Mouse (Mus musculus) embryonic stem cell, embryonic (primary cell): ENCODE results near the gene Ubl7.

Experiments used
- CTCF ChIA-PET, 4 experiments: fragments of 300-600 bp in 2 of 4; fragments of 350-600 bp in 2 of 4; sonication (Branson Sonifier 250); formaldehyde crosslinking; loops; one replicate each; lab custom pipeline; 2022; ENCODE audit warnings: inconsistent platforms in 2 of 4; lab: Charles Lee
- POLR2A ChIA-PET, 4 experiments: fragments of 300-600 bp in 2 of 4; fragments of 350-600 bp in 2 of 4; sonication (Branson Sonifier 250); formaldehyde crosslinking; loops; one replicate each; lab custom pipeline; 2022; ENCODE audit warnings: antibody characterized with exemption in 4 of 4, inconsistent platforms in 1 of 4; lab: Charles Lee

Ubl7 gene

DNA sequence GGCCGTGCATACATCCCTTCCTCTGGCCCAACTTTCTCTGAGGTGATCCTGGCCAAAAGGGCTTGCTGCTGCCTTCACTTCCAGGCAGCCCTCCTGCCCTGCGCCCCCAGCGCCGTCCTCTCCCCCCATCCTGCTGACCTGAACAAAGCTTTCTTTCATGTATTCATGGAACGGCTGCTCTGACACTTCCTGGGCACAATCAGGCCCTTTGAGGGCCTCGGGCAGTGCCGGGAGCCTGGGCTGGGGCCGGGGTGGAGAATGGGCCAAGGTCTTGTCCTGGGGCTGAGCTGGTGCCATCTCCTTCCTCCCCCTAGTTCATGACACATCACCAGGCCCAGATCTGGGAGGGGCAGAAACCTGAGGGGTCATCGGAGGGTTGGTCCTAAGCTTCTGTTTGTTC, 39.7 kb downstream of the Ubl7 start:
- CTCF ChIA-PET: interaction anchor here in 3 of 4 experiments (0.5 to 1.1 kb wide), 4 partner anchors 40 to 114 kb away, joined by 3 read pairs; partner anchors contain the start of gene Arid3b (in 1 of the 3)
- POLR2A ChIA-PET: interaction anchor here in 3 of 4 experiments (0.6 to 1.8 kb wide), 9 partner anchors 9 to 40 kb away, joined by 3 to 7 read pairs (median 4); partner anchors contain the start of genes Sema7a (in 1 of the 3) and Ubl7 (in 1 of the 3)

DNA sequence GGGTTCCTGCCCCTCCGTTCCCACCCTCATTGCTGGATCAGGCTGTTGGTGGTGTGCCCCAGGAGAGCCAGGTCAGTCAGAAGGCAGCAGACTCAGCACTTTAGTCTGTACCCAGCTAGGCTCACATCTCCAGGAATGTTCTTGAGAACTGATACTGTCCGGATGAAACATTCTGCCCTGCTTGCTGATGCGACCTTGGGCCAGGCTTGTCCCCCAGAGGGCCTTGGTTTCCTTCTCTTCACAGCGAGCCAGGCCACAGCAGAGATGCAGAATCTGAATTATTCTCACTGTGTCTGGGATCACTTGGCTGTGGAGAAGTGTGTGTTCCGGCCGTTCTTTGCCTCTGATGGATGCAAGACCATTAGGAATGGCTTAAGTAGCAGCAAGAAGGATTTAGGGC, 41.2 kb downstream of the Ubl7 start:
- POLR2A ChIA-PET: interaction anchor here in 3 of 4 experiments (0.6 to 1.9 kb wide), 8 partner anchors 10 to 757 kb away, joined by 3 to 6 read pairs (median 3); partner anchors contain the start of gene Ubl7 (in 1 of the 3)
- CTCF ChIA-PET: interaction anchor here in 2 of 4 experiments (0.6 to 1.0 kb wide), 3 partner anchors 16 to 323 kb away, joined by 3 to 4 read pairs (median 3); no protein-coding TSS in a partner anchor

DNA sequence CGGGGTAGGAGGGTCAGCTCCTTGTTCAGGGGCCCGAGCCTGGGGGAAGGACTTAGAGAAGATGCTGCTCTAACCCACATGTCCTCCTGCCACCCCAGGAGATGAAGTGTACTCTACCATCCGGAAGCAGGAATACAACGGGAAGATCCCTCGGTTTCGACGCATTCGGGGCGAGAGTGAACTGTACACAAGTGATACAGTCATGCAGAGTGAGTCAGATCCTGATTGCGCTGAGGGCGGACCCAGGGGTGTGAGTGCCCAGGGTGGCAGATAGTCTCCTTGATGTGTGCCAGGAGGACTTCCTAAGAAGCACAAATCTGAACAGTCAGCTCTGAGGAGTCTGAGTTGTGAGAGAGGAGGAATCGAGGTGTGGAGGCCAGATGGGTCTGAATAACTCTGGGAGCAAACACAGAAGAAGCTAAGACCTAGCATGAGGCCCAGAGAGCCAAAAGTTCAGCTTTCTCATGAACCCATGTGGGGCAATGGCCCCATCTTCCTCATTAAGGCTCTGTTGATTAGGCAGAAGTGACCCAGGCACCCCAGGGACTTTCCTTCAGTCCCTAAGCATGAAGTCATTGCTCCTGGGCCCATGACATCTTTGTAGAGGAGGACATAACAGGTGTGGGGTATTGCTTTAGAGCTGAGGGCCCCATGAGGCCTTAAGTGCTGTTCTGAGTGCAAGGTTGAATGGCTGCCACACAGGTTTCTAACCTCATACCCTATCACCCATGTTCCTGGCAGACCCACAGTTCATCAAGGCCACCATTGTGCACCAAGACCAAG, 44.4 kb downstream of the Ubl7 start:
- CTCF ChIA-PET: interaction anchor here in 1 of 4 experiments (1.0 to 1.2 kb wide), 2 partner anchors 11 to 15 kb away, joined by 3 to 4 read pairs; partner anchors contain the start of gene Sema7a
- POLR2A ChIA-PET: interaction anchor here in 2 of 4 experiments (0.7 to 1.4 kb wide), 2 partner anchors 49 to 143 kb away, joined by 3 read pairs; no protein-coding TSS in a partner anchor

DNA sequence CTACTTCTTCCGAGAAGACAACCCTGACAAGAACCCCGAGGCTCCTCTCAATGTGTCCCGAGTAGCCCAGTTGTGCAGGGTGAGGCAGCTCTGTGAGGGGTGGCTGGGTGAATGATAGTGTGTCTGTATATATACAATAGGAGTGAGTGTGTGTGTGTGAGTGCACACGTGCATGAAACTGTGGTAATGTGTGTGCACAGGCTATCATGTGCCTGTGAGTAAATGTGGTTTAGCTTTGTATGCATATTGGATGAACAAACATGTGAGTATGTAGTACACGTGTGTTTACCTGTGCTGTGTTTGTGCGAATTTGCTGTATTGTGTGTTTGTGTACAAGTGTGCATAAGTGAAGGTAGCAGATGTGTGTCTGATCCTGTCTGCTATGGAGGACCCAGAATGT, 45.0 kb downstream of the Ubl7 start:
- ChIA-PET POLR2A (no interaction called here), CTCF (interaction anchor here in 1 of 4 experiments (1.0 to 1.2 kb wide), 2 partner anchors 11 to 16 kb away, joined by 3 to 4 read pairs; partner anchors contain the start of gene Sema7a)

DNA sequence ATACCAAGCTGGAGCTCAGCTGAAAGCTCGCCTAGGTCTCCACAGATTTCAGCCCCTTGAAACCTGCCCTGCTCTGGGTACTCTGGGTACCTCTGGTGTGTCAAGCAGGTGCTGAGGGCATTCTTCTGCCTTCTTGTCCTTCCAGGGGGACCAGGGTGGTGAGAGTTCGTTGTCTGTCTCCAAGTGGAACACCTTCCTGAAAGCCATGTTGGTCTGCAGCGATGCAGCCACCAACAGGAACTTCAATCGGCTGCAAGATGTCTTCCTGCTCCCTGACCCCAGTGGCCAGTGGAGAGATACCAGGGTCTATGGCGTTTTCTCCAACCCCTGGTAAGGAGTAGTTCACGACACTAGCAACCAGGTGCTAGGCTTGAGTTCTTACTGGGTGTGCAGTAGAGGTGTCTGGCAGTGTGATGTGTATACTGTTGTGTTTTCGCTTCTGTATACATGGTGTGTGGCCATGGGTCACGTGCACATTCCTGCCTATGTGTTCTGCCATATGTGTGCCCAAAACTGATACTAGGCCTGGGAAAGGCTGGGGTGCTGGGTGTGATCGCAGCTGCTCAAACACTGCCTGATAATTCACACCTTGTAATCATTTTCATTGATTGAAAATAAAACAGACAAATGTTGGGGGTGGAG, 45.5 kb downstream of the Ubl7 start:
- POLR2A ChIA-PET: interaction anchor here in 1 of 4 experiments (1.0 kb wide), 2 partner anchors 9 to 45 kb away, joined by 3 read pairs; partner anchors contain the start of gene Ubl7
- CTCF ChIA-PET: interaction anchor here in 1 of 4 experiments (0.6 to 1.2 kb wide), 3 partner anchors 12 to 72 kb away, joined by 3 to 4 read pairs (median 3); partner anchors contain the start of gene Sema7a

- ChIA-PET POLR2A (interaction anchor here in 2 of 4 experiments (0.6 to 1.0 kb wide), 3 partner anchors 9 to 176 kb away, joined by 3 to 4 read pairs (median 3); partner anchors contain the start of gene Ubl7 (in 1 of the 2)), CTCF (interaction anchor here in 1 of 4 experiments (0.6 to 1.2 kb wide), 2 partner anchors 17 to 73 kb away, joined by 3 read pairs; partner anchors contain the start of gene Sema7a)
These were observed 46.1 kb downstream of the Ubl7 start for GRCm38 (mm10) chr9:57956838-57957236.

DNA sequence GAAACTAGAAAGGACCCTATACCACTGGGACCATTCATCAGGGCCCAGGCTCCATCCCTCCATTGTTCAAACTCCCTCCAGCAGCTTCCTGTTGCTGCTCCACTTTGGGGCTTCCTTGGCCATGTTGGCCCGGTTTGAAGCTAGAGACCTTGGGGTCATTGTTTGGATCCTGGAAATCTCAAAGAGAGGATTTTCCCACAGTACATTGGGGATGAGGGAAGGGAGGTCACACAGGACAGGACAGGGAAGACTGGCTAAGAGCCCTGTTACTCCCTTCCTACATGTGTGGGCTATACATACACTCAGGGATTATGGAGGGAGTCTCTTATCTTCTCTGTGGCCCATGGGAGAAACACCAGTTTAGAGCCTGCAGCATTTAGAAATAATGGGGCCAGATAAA, 47.8 kb downstream of the Ubl7 start:
- POLR2A ChIA-PET: interaction anchor here in 1 of 4 experiments (1.1 kb wide), 1 partner anchor 71 kb away, joined by 5 read pairs; no protein-coding TSS in a partner anchor
- CTCF ChIA-PET: interaction anchor here in 1 of 4 experiments (1.9 kb wide), 1 partner anchor 23 kb away, joined by 6 read pairs; no protein-coding TSS in a partner anchor

- ChIA-PET CTCF (interaction anchor here in 2 of 4 experiments (0.9 to 1.9 kb wide), 2 partner anchors 23 to 24 kb away, joined by 3 to 6 read pairs; no protein-coding TSS in a partner anchor), POLR2A (interaction anchor here in 2 of 4 experiments (0.9 to 4.3 kb wide), 4 partner anchors 10 to 70 kb away, joined by 3 to 15 read pairs (median 4); no protein-coding TSS in a partner anchor)
These were observed 48.6 kb downstream of the Ubl7 start for GRCm38 (mm10) chr9:57959399-57959798.

DNA sequence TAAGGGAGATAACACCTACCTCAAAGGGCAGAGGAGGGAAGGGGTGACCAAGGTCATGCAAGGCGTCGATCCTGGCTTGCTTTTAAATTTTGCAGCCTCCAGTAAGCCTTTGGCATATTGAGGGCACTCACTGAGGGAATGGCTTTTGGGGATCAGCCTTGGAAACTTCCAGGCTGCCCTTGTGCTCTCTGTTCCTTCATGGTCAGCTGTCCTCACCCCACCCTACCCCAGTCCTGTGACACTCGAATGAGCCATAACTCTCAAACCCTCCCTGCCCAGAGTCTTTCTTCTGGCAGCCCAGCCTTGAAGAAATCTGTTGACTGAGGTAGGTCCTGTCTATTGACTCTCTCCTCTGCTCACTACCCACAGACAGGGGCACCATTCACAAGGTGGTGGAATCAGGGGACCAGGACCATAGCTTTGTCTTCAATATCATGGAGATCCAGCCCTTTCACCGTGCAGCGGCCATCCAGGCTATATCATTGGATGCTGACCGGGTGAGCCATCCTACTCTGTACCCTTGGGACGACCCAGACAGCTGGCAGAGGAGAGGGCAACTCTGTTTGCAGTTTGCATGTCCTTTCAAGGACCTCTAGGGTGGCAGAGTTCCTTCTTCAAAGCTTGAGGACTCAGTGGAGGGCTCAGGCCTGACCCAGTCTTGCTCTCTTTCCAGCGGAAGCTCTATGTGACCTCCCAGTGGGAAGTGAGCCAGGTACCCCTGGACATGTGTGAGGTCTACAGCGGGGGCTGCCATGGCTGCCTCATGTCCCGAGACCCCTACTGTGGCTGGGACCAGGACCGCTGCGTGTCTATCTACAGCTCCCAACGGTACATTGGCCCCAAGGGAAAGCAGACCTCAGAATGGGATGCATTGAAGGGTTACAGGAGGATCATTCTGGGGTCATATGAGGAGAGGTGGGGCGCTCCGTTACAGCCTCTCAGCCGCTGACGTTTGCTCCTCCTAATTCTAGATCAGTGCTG, 49.4 kb downstream of the Ubl7 start:
- ChIA-PET POLR2A (interaction anchor here in 3 of 4 experiments (0.9 to 4.3 kb wide), 8 partner anchors 10 to 234 kb away, joined by 3 to 15 read pairs (median 6); partner anchors contain the start of genes Sema7a (in 1 of the 3) and Ubl7 (in 1 of the 3)), CTCF (interaction anchor here in 3 of 4 experiments (0.8 to 3.0 kb wide), 8 partner anchors 11 to 331 kb away, joined by 3 to 6 read pairs (median 4); no protein-coding TSS in a partner anchor)

GRCm38 (mm10) chr9:57961226-57961625, 50.4 kb downstream of the Ubl7 start:
- POLR2A ChIA-PET: interaction anchor here in 3 of 4 experiments (0.5 to 4.3 kb wide), 16 partner anchors 9 to 458 kb away, joined by 3 to 15 read pairs (median 4); partner anchors contain the start of genes Sema7a (in 2 of the 3), Clk3 (in 1 of the 3), Rpp25 (in 1 of the 3) and Ubl7 (in 1 of the 3)
- CTCF ChIA-PET: interaction anchor here (0.5 to 3.0 kb wide), 12 partner anchors 10 to 335 kb away, joined by 3 to 10 read pairs (median 4); partner anchors contain the start of genes Islr (in 1 of the 4) and Islr2 (in 1 of the 4)

DNA sequence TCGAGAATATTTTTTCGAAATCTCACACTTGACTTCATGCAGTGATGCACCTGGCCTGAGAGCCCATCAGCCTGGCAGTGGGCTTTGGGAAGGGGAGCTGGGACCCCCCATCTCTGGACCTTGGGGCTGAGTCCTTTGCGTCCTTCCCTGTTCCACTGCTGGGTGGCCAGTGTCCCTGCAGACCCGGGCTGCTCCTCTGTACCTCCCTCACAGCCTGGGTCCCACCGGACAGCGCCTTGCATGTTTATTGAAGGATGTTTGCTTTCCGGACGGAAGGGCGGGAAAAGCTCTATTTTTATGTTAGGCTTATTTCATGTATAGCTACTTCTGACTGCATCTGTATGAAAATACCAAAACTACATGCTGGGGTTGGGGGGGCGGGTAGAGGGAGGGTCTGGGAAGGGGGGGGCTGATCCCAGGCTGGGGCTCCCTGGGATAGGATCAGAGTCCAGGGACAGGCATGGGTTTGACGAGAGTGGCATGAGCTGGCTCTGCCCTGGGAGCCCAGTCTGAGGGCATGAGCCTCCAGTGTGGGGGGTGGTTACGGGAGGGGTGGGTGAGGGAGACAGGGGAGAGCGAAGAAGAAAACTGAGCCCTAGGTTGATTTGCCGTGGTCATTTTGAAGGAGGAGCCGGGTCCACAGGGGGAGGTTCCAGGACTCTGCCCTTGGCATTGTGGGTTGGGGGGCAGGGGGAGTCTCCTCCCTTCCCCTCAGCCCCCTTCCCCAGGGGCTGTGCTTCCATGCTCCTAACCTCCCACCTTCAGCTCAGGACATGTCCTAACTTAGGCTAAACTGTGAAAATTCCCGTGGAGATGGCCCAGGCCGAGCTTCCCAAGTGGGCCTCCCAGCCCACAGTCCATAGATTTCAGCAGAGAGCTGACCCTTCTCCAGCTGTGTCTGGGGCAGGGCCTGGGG, 51.3 kb downstream of the Ubl7 start:
- ChIA-PET CTCF (interaction anchor here (0.5 to 3.0 kb wide), 14 partner anchors 9 to 1515 kb away, joined by 3 to 10 read pairs (median 4); partner anchors contain the start of genes Islr (in 1 of the 4) and Islr2 (in 1 of the 4)), POLR2A (interaction anchor here in 3 of 4 experiments (0.6 to 4.3 kb wide), 20 partner anchors 9 to 652 kb away, joined by 3 to 15 read pairs (median 4); partner anchors contain the start of genes Sema7a (in 2 of the 3), Clk3 (in 1 of the 3), Rpp25 (in 1 of the 3) and Ubl7 (in 1 of the 3))

GRCm38 (mm10) chr9:57963249-57963997, 52.6 kb downstream of the Ubl7 start:
- POLR2A ChIA-PET: interaction anchor here in 2 of 4 experiments (0.7 to 4.3 kb wide), 3 partner anchors 9 to 127 kb away, joined by 4 to 15 read pairs (median 4); partner anchors contain the start of gene Arid3b (in 1 of the 2)
- CTCF ChIA-PET: interaction anchor here in 1 of 4 experiments (2.0 kb wide), 1 partner anchor 28 kb away, joined by 10 read pairs; no protein-coding TSS in a partner anchor

- CTCF ChIA-PET: no interaction called here
- POLR2A ChIA-PET: no interaction called here
These were observed 53.2 kb downstream of the Ubl7 start for GRCm38 (mm10) chr9:57963998-57964395.

DNA sequence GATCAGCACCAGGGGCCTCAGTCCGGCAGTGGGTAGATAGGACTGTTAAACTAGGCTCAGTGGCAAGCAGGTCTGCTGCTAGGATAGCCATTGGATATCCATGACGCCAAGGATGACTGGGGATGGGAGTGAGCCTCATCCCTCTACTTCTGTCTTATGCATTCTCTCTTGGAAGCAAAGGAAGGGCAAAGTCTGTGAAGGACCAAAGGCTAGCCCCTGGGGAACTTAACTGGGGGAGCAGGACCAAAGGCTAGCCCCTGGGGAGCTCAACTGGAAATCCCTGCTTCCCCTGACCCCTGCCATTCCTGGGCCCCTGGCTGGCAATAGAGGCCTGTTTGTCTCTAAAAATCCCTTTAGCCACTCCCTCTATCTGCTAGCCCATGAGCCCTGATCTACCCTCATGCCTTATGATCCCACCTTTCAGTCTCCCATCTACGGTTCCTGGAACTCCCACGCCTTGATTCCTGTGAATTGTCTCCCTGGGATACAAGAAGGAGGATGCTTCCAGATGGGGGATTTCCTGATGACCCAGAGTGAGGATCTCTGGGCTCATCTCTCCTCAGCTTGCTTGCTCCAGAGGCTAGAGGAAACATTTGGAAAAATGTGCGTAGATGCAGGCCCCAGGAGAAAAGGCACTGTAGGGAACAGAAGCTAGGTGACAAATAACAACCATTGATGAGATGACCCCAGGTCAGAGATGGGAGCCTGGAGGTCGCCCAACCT, 53.9 kb downstream of the Ubl7 start:
- ChIA-PET POLR2A (interaction anchor here in 3 of 4 experiments (0.5 to 1.5 kb wide), 6 partner anchors 9 to 315 kb away, joined by 3 to 5 read pairs (median 4); partner anchors contain the start of gene Sema7a (in 1 of the 3)), CTCF (interaction anchor here in 2 of 4 experiments (0.6 to 0.9 kb wide), 2 partner anchors 30 to 694 kb away, joined by 3 to 4 read pairs; no protein-coding TSS in a partner anchor)
